Mouse (Mus musculus) neural tube, embryonic 15.5 days (tissue): Measurements from ENCODE around the gene Hsd17b2. TPM values are rescaled to one million over a fixed set of nuclear protein-coding genes. Genes with fewer than 3 reads are reported as not detected.

Source experiments
- ATAC-seq: fragments of 200-750 bp; cut with Nextera tagmentation; 2 replicates; pipeline ENCODE4 v1.8.0; 2017; ENCODE audit warnings: mild to moderate bottlenecking, moderate TSS enrichment, moderate library complexity; ENCODE audit not compliant: low FRiP score
- H3K27ac ChIP-seq: fragments of 300-500 bp; sonication (generic); replicated peaks from 2 replicates; pipeline ENCODE4 v1.5.1; 2015; ENCODE audit warnings: mild to moderate bottlenecking, inconsistent platforms
- H3K27me3 ChIP-seq: fragments of 300-500 bp; sonication (generic); replicated peaks from 2 replicates; pipeline ENCODE4 v1.6.1; 2015; ENCODE audit warnings: inconsistent platforms
- H3K36me3 ChIP-seq: fragments of 300-500 bp; sonication (generic); 2 replicates; pipeline ENCODE4 v1.6.1; 2015; ENCODE audit warnings: inconsistent platforms
- H3K4me1 ChIP-seq: fragments of 300-500 bp; sonication (generic); 2 replicates; pipeline ENCODE4 v1.6.1; 2015; ENCODE audit warnings: inconsistent platforms
- H3K4me2 ChIP-seq: fragments of 300-500 bp; sonication (generic); 2 replicates; pipeline ENCODE4 v1.6.1; 2015; ENCODE audit warnings: inconsistent platforms, mild to moderate bottlenecking, moderate library complexity
- H3K4me3 ChIP-seq: fragments of 300-500 bp; sonication (generic); replicated peaks from 2 replicates; pipeline ENCODE4 v1.5.1; 2015; ENCODE audit warnings: mild to moderate bottlenecking, inconsistent platforms
- H3K9ac ChIP-seq: fragments of 300-500 bp; sonication (generic); replicated peaks from 2 replicates; pipeline ENCODE4 v1.6.1; 2015; ENCODE audit warnings: mild to moderate bottlenecking, inconsistent platforms
- H3K9me3 ChIP-seq: fragments of 300-500 bp; sonication (generic); replicated peaks from 2 replicates; pipeline ENCODE4 v1.6.1; 2016; ENCODE audit warnings: inconsistent platforms
- WGBS: fragments of 180-500 bp; shearing (Covaris S2); methylation state at CpG from one replicate; pipeline ENCODE4 v1.1.7; 2015; ENCODE audit warnings: mixed read lengths; 5-methylcytosine and 5-hydroxymethylcytosine counted together
- polyA plus RNA-seq: library from polyadenylated mRNA; unstranded; fragments of >200 nt; fragmentation: Nextera tagmentation; extraction: Ambion mirVana; gene quantifications from 2 replicates; pipeline ENCODE4 v1.2.1, GENCODE M21; 2015

Hsd17b2 gene
- polyA plus RNA-seq, 1 experiment from 2014 or later: 0.35 TPM

DNA sequence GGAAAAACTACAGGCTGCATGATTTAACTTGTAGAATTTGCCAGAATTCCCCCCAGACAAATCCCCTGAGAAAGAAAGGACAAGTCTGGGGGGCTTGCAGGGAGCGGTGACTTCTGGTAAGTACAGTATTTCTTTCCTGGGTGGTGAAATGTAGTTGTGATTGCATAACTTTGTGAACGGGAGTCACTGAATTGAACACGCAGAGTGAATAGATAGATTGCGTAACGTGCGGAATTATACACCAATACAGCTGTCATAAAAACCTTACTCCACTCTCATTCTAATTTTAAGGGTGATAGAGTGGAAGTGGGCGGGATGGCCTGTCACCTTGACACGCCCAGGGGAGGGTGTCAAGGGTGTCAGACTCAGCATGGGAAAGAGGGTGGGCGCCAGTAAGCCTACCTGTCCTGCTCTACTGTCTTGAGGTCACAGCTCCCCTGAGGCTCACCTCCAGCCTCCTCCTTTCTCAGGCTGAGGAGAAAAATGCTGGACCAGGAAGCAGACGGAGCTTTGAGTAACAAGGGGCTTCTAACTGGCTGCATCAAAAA, 17.7 kb upstream of the Hsd17b2 start:
- Histone ChIP-seq H3K9ac (no peak overlapping the region), H3K27me3 (0 out of 2 replicates have a peak, but pooled peaks cover 2% of the 10 kb centered on the region), H3K9me3 (no peaks in the 10 kb centered on the region), H3K27ac (no peak overlapping the region), H3K4me1 (no peaks in the 10 kb centered on the region; the same call in 1 of the 2 replicates), H3K4me3 (no peak overlapping the region), H3K36me3 (no peaks in the 10 kb centered on the region), H3K4me2 (no peak overlapping the region)
- ATAC-seq: no peak
- WGBS: 55% methylated on average over 10 of the region's 10 CpGs

DNA sequence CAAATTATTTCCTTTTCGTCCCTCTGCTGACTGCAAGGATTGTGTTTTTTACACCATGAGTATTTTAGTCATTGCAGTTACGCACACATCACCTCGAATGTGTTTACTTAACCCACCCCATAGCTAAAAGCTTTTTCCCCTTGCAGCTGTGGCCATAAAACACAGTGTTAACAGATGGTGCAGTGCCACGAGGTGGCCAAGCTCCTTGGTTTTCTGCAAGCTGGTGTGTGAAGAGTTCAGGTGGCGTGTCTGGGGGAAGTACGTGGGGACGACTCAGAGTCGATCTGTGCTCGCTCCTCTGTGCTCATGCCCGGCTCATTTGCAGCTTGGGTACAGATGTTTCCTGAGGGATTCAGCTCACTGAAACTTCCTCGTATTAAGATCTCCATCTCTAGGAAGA, 17.2 kb upstream of the Hsd17b2 start:
- Histone ChIP-seq H3K27ac (no peak overlapping the region), H3K9me3 (no peaks in the 10 kb centered on the region), H3K4me3 (no peak overlapping the region), H3K9ac (no peak overlapping the region), H3K4me2 (no peak overlapping the region), H3K36me3 (no peaks in the 10 kb centered on the region), H3K27me3 (0 out of 2 replicates have a peak, but pooled peaks cover 2% of the 10 kb centered on the region), H3K4me1 (no peaks in the 10 kb centered on the region; the same call in 1 of the 2 replicates)
- 36% methylated on average over 11 of the region's 11 CpGs for WGBS
- no peak for ATAC-seq

DNA sequence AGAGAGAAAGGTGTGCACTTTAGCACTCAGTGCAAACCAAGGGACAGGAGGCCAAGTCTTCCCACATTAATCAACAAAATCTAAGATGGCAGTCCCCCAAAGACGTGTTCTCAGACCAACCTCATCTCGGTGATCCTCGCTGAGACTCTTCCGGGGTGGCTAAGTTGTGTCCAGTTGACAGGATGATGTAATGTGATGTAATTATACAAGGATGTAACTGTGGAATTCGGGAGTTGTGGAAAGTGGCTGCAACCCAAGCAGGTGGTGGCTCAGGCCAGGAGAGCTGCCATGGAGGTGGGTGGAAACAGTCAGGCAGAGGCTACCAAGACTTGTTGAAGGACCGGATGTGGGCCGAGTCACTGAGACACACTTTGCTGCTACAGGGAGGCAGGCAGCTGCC, 13.8 kb upstream of the Hsd17b2 start:
- H3K4me1 ChIP-seq: no peaks in the 10 kb centered on the region; the same call in 1 of the 2 replicates
- H3K27me3 ChIP-seq: no peaks in the 10 kb centered on the region
- H3K9me3 ChIP-seq: no peaks in the 10 kb centered on the region
- H3K4me2 ChIP-seq: no peak overlapping the region
- H3K27ac ChIP-seq: no peak overlapping the region
- no peak overlapping the region for H3K4me3 ChIP-seq
- 85% methylated on average over 7 of the region's 7 CpGs for WGBS
- H3K9ac ChIP-seq: no peak overlapping the region
- H3K36me3 ChIP-seq: no peaks in the 10 kb centered on the region
- ATAC-seq: no peak

DNA sequence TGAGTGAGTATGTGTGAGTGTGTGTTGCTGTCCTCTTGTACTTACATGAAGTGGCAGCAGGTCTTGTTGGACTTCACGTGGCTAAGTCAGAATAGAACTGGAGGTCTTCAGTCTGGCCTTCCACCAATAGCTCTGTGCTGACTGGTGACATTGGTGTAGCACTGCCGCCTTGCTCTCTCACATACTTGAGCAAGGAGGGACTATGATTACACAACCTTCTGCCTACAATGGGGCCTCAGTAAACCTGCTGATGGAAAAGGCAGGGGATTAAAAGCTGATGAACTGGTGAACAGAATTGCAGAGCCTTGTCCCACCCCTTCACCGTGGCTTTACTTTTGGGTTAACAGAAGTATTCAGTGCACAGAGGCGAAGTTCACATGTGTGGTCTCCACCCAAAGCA, 9.6 kb upstream of the Hsd17b2 start:
- Histone ChIP-seq H3K4me1 (no peaks in the 10 kb centered on the region), H3K27me3 (no peaks in the 10 kb centered on the region), H3K4me3 (no peak overlapping the region), H3K9me3 (0 out of 2 replicates have a peak, but pooled peaks cover 5% of the 10 kb centered on the region), H3K9ac (no peak overlapping the region), H3K36me3 (no peaks in the 10 kb centered on the region), H3K27ac (no peak overlapping the region), H3K4me2 (no peak overlapping the region)
- ATAC-seq: no peak
- 92% methylated on average over 4 of the region's 4 CpGs for WGBS

DNA sequence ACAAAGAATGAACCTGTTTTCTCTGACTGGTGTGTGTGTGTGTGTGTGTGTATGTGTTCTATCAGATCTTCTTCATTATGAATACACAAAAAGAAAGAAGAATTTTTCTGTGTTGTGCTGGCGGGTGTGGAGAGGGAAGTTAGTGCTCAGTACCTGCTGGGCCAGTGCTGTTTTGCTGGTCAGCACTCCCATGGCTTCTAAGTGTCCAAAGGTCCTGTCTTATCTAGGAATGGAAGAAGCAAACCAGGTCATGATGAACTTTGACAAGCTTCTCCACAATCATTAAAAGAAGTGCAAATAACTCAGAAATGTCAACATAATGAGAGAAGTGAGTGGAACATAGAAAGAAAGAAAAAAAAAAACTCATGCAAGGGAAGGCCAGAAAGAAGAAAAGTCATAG, 6.1 kb upstream of the Hsd17b2 start:
- Histone ChIP-seq H3K4me2 (no peak overlapping the region), H3K36me3 (no peaks in the 10 kb centered on the region), H3K4me3 (no peak overlapping the region), H3K9ac (no peak overlapping the region), H3K27ac (no peak overlapping the region), H3K27me3 (no peaks in the 10 kb centered on the region), H3K4me1 (no peaks in the 10 kb centered on the region), H3K9me3 (0 out of 2 replicates have a peak, but pooled peaks cover 5% of the 10 kb centered on the region)
- 93% methylated on average over 1 of the region's 1 CpGs for WGBS
- ATAC-seq: no peak

DNA sequence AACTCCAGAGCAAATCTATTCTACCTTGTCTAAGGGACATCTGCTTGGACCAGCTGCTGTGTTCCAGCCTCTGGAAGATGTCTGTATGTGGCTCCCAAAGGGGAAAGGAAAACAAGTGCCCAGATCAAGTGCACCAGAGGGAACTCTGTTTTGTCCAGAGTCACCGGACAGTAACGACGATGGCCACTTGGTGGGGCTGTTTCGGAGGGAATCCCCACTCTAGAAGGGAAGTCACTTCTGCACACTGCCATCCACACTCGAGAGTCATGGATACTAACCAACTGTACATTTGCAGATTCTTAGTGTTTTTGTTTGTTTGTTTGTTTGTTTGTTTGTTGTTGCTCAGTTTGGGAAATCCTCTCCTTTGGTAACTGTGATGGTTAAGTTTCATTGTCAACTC, 4.5 kb upstream of the Hsd17b2 start:
- peaks cover 6% of the 10 kb centered on the region for H3K4me1 ChIP-seq
- H3K36me3 ChIP-seq: no peaks in the 10 kb centered on the region
- no peak overlapping the region for H3K27ac ChIP-seq
- no peak for ATAC-seq
- 39% methylated on average over 5 of the region's 5 CpGs for WGBS
- no peak overlapping the region for H3K4me2 ChIP-seq
- H3K27me3 ChIP-seq: no peaks in the 10 kb centered on the region
- H3K4me3 ChIP-seq: no peak overlapping the region
- no peak overlapping the region for H3K9ac ChIP-seq
- 0 out of 2 replicates have a peak, but pooled peaks cover 5% of the 10 kb centered on the region for H3K9me3 ChIP-seq

DNA sequence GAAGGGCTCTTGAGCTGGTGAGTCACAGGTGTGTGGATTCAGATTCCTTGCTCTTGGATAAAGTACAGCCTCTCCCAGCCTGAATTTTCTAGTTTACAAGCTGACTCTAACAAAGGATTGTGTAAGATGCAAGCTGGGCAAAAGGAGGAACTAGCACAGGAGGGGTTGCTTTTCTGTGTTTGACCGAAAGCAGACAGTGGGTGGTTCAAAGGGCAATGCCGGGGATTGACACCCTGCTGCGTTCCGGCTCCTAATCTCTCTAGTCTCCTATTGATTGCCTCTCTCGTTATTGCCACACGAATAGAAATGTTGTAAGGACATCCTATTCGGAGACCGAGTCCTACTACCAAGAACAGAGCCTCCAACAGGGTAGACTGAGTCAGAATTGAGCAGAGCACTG, 1.0 kb upstream of the Hsd17b2 start:
- WGBS: 54% methylated on average over 8 of the region's 8 CpGs
- Histone ChIP-seq H3K9ac (no peak overlapping the region), H3K4me1 (peaks cover 13% of the 10 kb centered on the region), H3K27me3 (no peaks in the 10 kb centered on the region), H3K4me3 (no peak overlapping the region), H3K27ac (no peak overlapping the region), H3K4me2 (no peak overlapping the region), H3K9me3 (0 out of 2 replicates have a peak, but pooled peaks cover under 1% of the 10 kb centered on the region), H3K36me3 (no peaks in the 10 kb centered on the region)
- ATAC-seq: no peak

DNA sequence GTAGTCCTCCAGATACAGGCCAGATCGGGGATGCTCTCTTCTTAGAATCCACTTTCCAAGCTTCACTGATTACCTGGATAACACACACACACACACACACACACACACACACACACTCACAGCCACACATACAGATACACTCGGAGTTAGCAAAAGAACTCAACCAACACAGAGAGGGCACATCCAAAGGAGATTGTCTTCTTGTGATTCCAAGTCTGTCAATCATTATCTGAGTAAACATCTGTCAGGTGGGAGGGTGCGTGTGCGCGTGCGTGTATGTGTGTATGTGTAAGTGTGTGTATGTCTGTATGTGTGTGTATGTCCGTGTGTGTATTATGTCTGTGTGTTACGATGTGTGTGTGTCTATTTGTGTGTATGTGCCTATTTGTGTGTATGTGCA, 458 bp upstream of the Hsd17b2 start:
- no peak for ATAC-seq
- Histone ChIP-seq H3K27me3 (no peaks in the 10 kb centered on the region), H3K9me3 (no peaks in the 10 kb centered on the region)

DNA sequence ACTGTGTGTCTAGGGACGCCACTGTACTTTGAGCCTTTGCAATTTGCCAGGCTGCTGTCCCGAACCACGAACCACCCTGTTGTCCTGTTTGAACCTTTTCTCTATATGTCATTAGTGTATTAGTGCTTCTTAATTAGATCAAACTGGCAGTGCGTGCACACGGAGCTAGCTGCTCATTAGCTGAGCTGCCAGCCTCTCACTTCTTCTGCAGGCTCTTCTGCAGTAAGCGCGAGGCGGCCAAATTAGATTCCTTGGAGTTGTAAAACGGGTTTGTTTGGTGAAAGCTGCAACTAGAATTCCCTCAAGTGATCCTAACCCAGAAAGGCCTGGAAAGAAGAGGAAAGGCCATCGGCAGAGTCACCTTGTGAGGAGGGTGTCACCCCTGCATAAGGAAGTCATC, 997 bp downstream of the Hsd17b2 start:
- WGBS: 45% methylated on average over 10 of the region's 10 CpGs
- H3K4me2 ChIP-seq: no peak overlapping the region
- ATAC-seq: no peak

More for the DNA sequence above, 458 bp upstream of the Hsd17b2 start:
- Histone ChIP-seq H3K4me3 (no peak overlapping the region), H3K27ac (no peak overlapping the region), H3K4me1 (peaks cover 13% of the 10 kb centered on the region), H3K4me2 (no peak overlapping the region), H3K36me3 (no peaks in the 10 kb centered on the region), H3K9ac (no peak overlapping the region)
- WGBS: 91% methylated on average over 8 of the region's 8 CpGs

DNA sequence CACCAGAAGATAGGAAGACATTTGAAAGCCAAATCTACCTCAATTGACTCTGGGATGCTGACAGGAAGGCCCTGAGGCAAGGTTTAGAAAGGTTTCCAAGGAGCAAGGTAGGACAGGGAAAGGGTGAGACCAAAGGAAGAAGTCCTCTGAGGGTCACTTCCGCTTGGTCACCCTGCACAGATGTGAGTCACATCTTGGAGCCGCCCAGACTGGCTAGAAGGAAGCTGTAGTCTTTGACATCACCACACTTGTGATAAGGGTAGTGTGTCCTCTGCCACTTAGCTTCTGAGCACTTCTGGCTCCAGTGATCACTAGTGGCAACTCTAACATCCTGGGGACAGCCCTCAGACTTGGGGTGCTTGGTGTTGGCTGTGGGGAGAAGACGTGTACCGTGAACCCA, 4.4 kb downstream of the Hsd17b2 start:
- 93% methylated on average over 4 of the region's 4 CpGs for WGBS
- Histone ChIP-seq H3K9ac (no peak overlapping the region), H3K27me3 (no peaks in the 10 kb centered on the region), H3K4me2 (no peak overlapping the region), H3K36me3 (no peaks in the 10 kb centered on the region), H3K4me3 (no peak overlapping the region), H3K4me1 (peaks cover 13% of the 10 kb centered on the region), H3K9me3 (no peaks in the 10 kb centered on the region), H3K27ac (no peak overlapping the region)
- no peak for ATAC-seq

More for the DNA sequence above, 997 bp downstream of the Hsd17b2 start:
- Histone ChIP-seq H3K36me3 (no peaks in the 10 kb centered on the region), H3K4me1 (peaks cover 13% of the 10 kb centered on the region), H3K27ac (no peak overlapping the region), H3K9ac (no peak overlapping the region), H3K4me3 (no peak overlapping the region), H3K9me3 (no peaks in the 10 kb centered on the region), H3K27me3 (no peaks in the 10 kb centered on the region)

DNA sequence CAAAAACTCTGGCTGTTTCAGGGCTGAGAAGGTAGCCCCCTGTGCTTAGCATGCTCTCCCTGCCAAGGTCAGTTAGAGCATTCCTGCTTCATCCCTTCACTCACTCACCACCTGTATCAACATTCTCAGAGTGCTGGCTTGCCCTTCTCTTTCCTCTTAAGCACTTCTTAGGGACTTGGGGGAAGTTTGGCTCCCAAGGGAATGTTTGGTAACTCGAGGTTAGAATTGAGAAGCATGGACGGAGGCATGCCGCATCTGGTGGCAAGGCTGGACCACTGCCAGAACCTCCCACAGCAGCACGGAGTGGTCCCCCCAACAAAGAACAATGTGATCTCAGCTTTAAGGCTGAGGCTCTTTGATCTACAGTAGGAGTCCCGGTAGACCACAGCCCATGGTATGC, 10.5 kb downstream of the Hsd17b2 start:
- H3K36me3 ChIP-seq: no peaks in the 10 kb centered on the region
- H3K27me3 ChIP-seq: no peaks in the 10 kb centered on the region
- H3K4me1 ChIP-seq: no peaks in the 10 kb centered on the region
- no peak overlapping the region for H3K27ac ChIP-seq
- H3K4me2 ChIP-seq: no peak overlapping the region
- no peak overlapping the region for H3K4me3 ChIP-seq
- H3K9me3 ChIP-seq: no peaks in the 10 kb centered on the region
- 45% methylated on average over 5 of the region's 5 CpGs for WGBS
- no peak overlapping the region for H3K9ac ChIP-seq
- no peak for ATAC-seq

DNA sequence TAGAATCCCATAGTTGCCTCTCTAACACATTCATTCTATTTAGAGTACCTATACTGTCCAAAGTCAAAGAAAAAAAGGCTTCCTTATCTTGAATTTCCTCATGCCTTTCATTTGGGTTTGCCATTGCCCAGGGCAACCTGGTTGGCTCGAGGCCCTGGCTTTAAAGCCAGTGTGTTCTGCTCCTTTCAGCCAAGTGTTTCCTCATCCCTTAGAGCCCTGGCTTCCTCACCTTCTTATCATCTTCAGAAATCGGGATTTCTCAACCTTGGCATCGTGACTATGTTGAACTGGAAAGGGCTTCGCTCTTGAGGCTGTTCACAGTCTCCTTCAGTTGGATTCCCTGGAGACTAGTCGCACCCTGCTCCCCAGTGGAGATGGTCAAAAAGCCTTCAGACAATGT, 12.9 kb downstream of the Hsd17b2 start:
- Histone ChIP-seq H3K4me3 (no peak overlapping the region), H3K9ac (no peak overlapping the region), H3K9me3 (no peaks in the 10 kb centered on the region; the same call in 1 of the 2 replicates), H3K36me3 (no peaks in the 10 kb centered on the region), H3K27ac (no peak overlapping the region), H3K4me1 (no peaks in the 10 kb centered on the region), H3K4me2 (no peak overlapping the region), H3K27me3 (no peaks in the 10 kb centered on the region)
- WGBS: 90% methylated on average over 5 of the region's 5 CpGs
- ATAC-seq: no peak
